Mouse (Mus musculus) liver, embryonic 14.5 days (tissue): ENCODE results near the gene Fbxo6. TPM values are rescaled to one million over a fixed set of nuclear protein-coding genes. Genes with fewer than 3 reads are reported as not detected.
A peak's percentile ranks its signal among the peaks of the same experiment; 100 is the strongest.
"Not testable (repeated sequence)": the region's sequence is repeated elsewhere in the genome, so short reads cannot be mapped to it uniquely, and the experiment has no call there.

Experiments used
- ATAC-seq: fragments of 200-750 bp; cut with Nextera tagmentation; 2 replicates; pipeline ENCODE4 v1.8.0; 2017; ENCODE audit warnings: moderate number of reproducible peaks, mild to moderate bottlenecking, moderate library complexity; ENCODE audit not compliant: insufficient read depth
- DNase-seq, 3 experiments: peaks; one replicate each; pipeline ENCODE4 v3.0.0-alpha.2; 2012 to 2013; ENCODE audit warnings: low read depth in 3 of 3, low spot score in 3 of 3
- H3K27ac ChIP-seq: fragments of 300-500 bp; sonication (generic); 2 replicates; pipeline ENCODE4 v1.5.1; 2014; ENCODE audit warnings: moderate library complexity, mild to moderate bottlenecking, control low read depth, inconsistent platforms
- H3K27me3 ChIP-seq: fragments of 300-500 bp; sonication (generic); 2 replicates; pipeline ENCODE4 v1.6.1; 2014; ENCODE audit warnings: mild to moderate bottlenecking, low read length, moderate library complexity; ENCODE audit not compliant: control insufficient read depth, insufficient read depth
- H3K36me3 ChIP-seq: fragments of 300-500 bp; sonication (generic); replicated peaks from 2 replicates; pipeline ENCODE4 v1.6.1; 2014; ENCODE audit warnings: low read depth; ENCODE audit not compliant: control insufficient read depth, insufficient read depth
- H3K4me1 ChIP-seq, 2 experiments: fragments of 200-500 bp in 1 of 2; fragments of 300-500 bp in 1 of 2; sonication (generic) in 1 of 2; replicated peaks; 2 replicates each; pipeline ENCODE4 v1.6.1; 2012 to 2014; ENCODE audit warnings: antibody characterized with exemption in 1 of 2, inconsistent platforms in 1 of 2, low read length in 1 of 2; ENCODE audit not compliant: control insufficient read depth in 2 of 2, insufficient read depth in 2 of 2
- H3K4me2 ChIP-seq: fragments of 300-500 bp; sonication (generic); 2 replicates; pipeline ENCODE4 v1.6.1; 2014; ENCODE audit warnings: low read depth, mild to moderate bottlenecking, control low read depth, moderate library complexity
- H3K4me3 ChIP-seq, 2 experiments: fragments of 200-500 bp in 1 of 2; fragments of 300-500 bp in 1 of 2; sonication (generic) in 1 of 2; 2 replicates each; pipeline ENCODE4 v1.5.1; 2012 to 2014; ENCODE audit warnings: low read depth in 2 of 2, low read length in 2 of 2, mild to moderate bottlenecking in 2 of 2, control low read depth in 1 of 2, inconsistent platforms in 1 of 2, moderate library complexity in 1 of 2; ENCODE audit not compliant: insufficient read depth in 1 of 2
- H3K9ac ChIP-seq: fragments of 300-500 bp; sonication (generic); replicated peaks from 2 replicates; pipeline ENCODE4 v1.6.1; 2014; ENCODE audit warnings: mild to moderate bottlenecking, control low read depth, moderate library complexity
- H3K9me3 ChIP-seq: fragments of 300-500 bp; sonication (generic); 2 replicates; pipeline ENCODE4 v1.6.1; 2016; ENCODE audit warnings: low read length, mixed read lengths; ENCODE audit not compliant: control insufficient read depth
- CTCF ChIP-seq: IDR thresholded peaks from 2 replicates; pipeline ENCODE4 v1.5.1; 2016; ENCODE audit warnings: antibody characterized with exemption, low read depth, control low read depth
- EP300 ChIP-seq: IDR thresholded peaks from 2 replicates; pipeline ENCODE4 v1.6.1; 2016; ENCODE audit warnings: antibody characterized with exemption, low read depth
- WGBS: fragments of 180-500 bp; shearing (Covaris S2); extraction: QIAGEN DNeasy Blood & Tissue Kit; methylation state at CpG from one replicate; pipeline ENCODE4 v1.1.7; 2014; ENCODE audit not compliant: insufficient replicate concordance; 5-methylcytosine and 5-hydroxymethylcytosine counted together
- polyA plus RNA-seq, 2 experiments: library from polyadenylated mRNA; depleted of rRNA in 1 of 2; stranded (reverse) in 1 of 2; unstranded in 1 of 2; fragments of >200 nt; fragmentation: Nextera tagmentation in 1 of 2; extraction: Ambion mirVana in 1 of 2; gene quantifications; 2 replicates each; pipeline versions ENCODE4 v1.2.1 to v1.2.3; 2012 to 2014

Gene Fbxo6
- polyA plus RNA-seq, 2 experiments: 7.5 to 15.1 TPM

- not testable (repeated sequence) for H3K27ac ChIP-seq, DNase-seq, H3K9me3 ChIP-seq, H3K36me3 ChIP-seq, H3K4me2 ChIP-seq, H3K4me1 ChIP-seq, H3K27me3 ChIP-seq, H3K9ac ChIP-seq, H3K4me3 ChIP-seq, ATAC-seq
- 56% methylated on average over 9 of the region's 9 CpGs for WGBS
- peak; percentile 48 for TF ChIP-seq CTCF
These were observed 32.4 kb downstream of the Fbxo6 start for GRCm38 (mm10) chr4:148119578-148119977.

DNA sequence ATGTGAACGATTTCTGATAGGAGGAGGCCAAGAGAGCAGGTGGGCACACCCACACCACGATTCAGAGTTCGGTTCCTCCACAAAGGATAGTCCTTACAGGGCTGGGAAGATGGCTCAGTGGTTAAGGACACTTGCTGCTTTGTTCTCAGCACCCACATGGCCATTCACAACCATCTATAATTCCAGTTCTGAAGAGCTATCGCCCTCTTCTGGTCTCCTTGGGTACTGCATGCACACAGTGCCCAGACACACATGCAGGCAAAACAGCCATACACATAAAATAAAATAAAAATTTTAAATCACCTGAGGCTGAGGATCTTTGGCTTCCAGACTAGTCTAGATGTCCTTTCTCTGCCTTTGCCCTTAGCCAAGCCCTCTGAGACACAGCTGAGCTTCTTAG, 34.5 kb downstream of the Fbxo6 start:
- DNase-seq (no peak), ATAC-seq (no peak)
- no peak overlapping the region for H3K4me2 ChIP-seq
- H3K9ac ChIP-seq: no peak overlapping the region
- H3K4me1 ChIP-seq: no peaks in the 10 kb centered on the region
- no peak for TF ChIP-seq EP300
- TF ChIP-seq CTCF: peak; percentile 66
- H3K36me3 ChIP-seq: no peaks in the 10 kb centered on the region
- no peaks in the 10 kb centered on the region; the same call in 1 of the 2 replicates for H3K27me3 ChIP-seq
- no peaks in the 10 kb centered on the region for H3K9me3 ChIP-seq
- 65% methylated on average over 4 of the region's 4 CpGs for WGBS
- no peak overlapping the region for H3K4me3 ChIP-seq
- H3K27ac ChIP-seq: no peak overlapping the region

- ATAC-seq (no peak), DNase-seq (no peak)
- H3K9ac ChIP-seq: no peak overlapping the region
- H3K4me3 ChIP-seq: no peak overlapping the region
- no peak overlapping the region for H3K4me2 ChIP-seq
- no peaks in the 10 kb centered on the region for H3K4me1 ChIP-seq
- H3K36me3 ChIP-seq: no peaks in the 10 kb centered on the region
- TF ChIP-seq CTCF (peak; percentile 63), EP300 (no peak)
- 64% methylated on average over 4 of the region's 4 CpGs for WGBS
- no peaks in the 10 kb centered on the region; the same call in 1 of the 2 replicates for H3K27me3 ChIP-seq
- no peaks in the 10 kb centered on the region for H3K9me3 ChIP-seq
- H3K27ac ChIP-seq: no peak overlapping the region
These were observed 35.3 kb downstream of the Fbxo6 start for GRCm38 (mm10) chr4:148116657-148117056.

GRCm38 (mm10) chr4:148115467-148115866, 36.5 kb downstream of the Fbxo6 start:
- Histone ChIP-seq H3K27ac (no peak overlapping the region), H3K27me3 (no peaks in the 10 kb centered on the region; the same call in 1 of the 2 replicates), H3K4me2 (no peak overlapping the region), H3K9ac (no peak overlapping the region), H3K4me3 (no peak overlapping the region), H3K4me1 (no peaks in the 10 kb centered on the region), H3K36me3 (no peaks in the 10 kb centered on the region), H3K9me3 (no peaks in the 10 kb centered on the region)
- DNase-seq (no peak), ATAC-seq (0 out of 2 replicates have a peak, but pooled peaks have one; percentile 29)
- WGBS: 5% methylated on average over 15 of the region's 15 CpGs
- TF ChIP-seq CTCF (peak; percentile 55), EP300 (no peak)

DNA sequence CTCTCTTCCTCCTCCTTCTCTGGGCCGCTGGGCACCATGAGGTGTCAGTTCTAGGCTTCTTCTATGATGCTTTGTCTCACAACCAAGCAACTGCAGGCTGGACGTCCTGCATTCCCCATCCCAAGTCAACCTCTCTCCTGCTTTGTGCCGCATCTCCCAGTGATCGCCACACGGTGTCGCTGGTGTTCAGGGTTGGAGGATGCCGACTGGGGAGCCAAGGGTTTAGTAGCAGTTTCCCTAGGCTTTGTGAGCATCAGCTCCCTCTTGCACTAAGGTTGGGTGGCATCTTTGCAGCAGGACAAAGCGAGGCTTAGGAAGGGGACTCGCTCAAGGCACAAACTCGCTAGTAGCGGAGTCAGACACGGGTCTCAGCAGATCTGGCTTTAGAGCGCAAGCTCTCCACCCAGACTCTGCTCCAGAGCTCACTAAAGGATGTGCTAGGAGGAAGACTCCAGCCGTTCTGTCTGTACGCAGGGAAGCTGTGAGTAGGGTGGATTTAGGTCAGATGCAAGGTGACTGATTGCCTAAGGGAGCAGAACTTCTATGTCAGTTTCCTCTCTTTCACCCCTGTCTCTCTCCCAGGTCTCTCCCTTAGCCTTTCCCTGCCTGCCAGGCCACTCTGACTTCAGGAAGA, 37.1 kb downstream of the Fbxo6 start:
- H3K9me3 ChIP-seq: no peaks in the 10 kb centered on the region
- H3K27ac ChIP-seq: no peak overlapping the region
- H3K4me1 ChIP-seq: no peaks in the 10 kb centered on the region
- TF ChIP-seq EP300 (no peak), CTCF (peak; percentile 98)
- WGBS: 7% methylated on average over 15 of the region's 15 CpGs
- H3K27me3 ChIP-seq: no peaks in the 10 kb centered on the region; the same call in 1 of the 2 replicates
- H3K4me3 ChIP-seq: no peak overlapping the region
- no peak overlapping the region for H3K9ac ChIP-seq
- no peak overlapping the region for H3K4me2 ChIP-seq
- peak; percentile 27; the same call in 1 of the 2 replicates for ATAC-seq
- peak; percentile 33 to 56 (median 43) for DNase-seq
- no peaks in the 10 kb centered on the region for H3K36me3 ChIP-seq
